Mouse (Mus musculus) cerebellum, adult 2 months (tissue): ENCODE results near the gene Tmem183a.

Experiments
- CTCF ChIP-seq: fragments of 200-500 bp; IDR thresholded peaks from 2 replicates; pipeline ENCODE4 v1.5.1; 2011; ENCODE audit warnings: low read depth, mild to moderate bottlenecking, control low read depth, low read length, moderate library complexity, borderline replicate concordance; ENCODE audit not compliant: insufficient read depth
- POLR2A ChIP-seq: fragments of 200-500 bp; IDR thresholded peaks from 2 replicates; pipeline ENCODE4 v1.6.1; 2011; ENCODE audit warnings: low read length, control low read depth, borderline replicate concordance; ENCODE audit not compliant: insufficient read depth

- no peak for TF ChIP-seq CTCF
- no peak for TF ChIP-seq POLR2A
These were observed 12.3 kb upstream of the Tmem183a start for GRCm38 (mm10) chr1:134374124-134374523.
